Mouse (Mus musculus) G1E (cell line): Measurements from ENCODE around the gene Dapk1. TPM values are rescaled to one million over a fixed set of nuclear protein-coding genes. Genes with fewer than 3 reads are reported as not detected.

Source experiments
- ATAC-seq: 2 replicates; pipeline ENCODE4 v1.8.0; 2016; ENCODE audit warnings: mild to moderate bottlenecking; ENCODE audit not compliant: insufficient number of reproducible peaks, poor library complexity, low FRiP score, severe bottlenecking; ENCODE audit errors: extremely low read depth
- DNase-seq: peaks from one replicate; pipeline ENCODE4 v3.0.0; 2012; ENCODE audit warnings: low spot score
- H3K27me3 ChIP-seq: 2 replicates; pipeline ENCODE4 v1.6.1; 2012; ENCODE audit warnings: mild to moderate bottlenecking, low read length, inconsistent platforms; ENCODE audit not compliant: insufficient read depth
- H3K36me3 ChIP-seq: replicated peaks from 2 replicates; pipeline ENCODE3; 2012; ENCODE audit warnings: mild to moderate bottlenecking, inconsistent platforms
- H3K4me1 ChIP-seq: 2 replicates; pipeline ENCODE4 v1.6.1; 2012; ENCODE audit warnings: low read depth, low read length, inconsistent platforms, mixed read lengths; ENCODE audit not compliant: insufficient read depth
- H3K4me3 ChIP-seq: 2 replicates; pipeline ENCODE4 v1.5.1; 2012; ENCODE audit warnings: low read depth, mild to moderate bottlenecking, inconsistent platforms, low read length, moderate library complexity, mixed read lengths
- H3K9me3 ChIP-seq: replicated peaks from 2 replicates; pipeline ENCODE4 v1.6.1; 2012; ENCODE audit warnings: inconsistent platforms
- CTCF ChIP-seq: IDR thresholded peaks from 2 replicates; pipeline ENCODE4 v1.5.1; 2012; ENCODE audit warnings: low read depth, low read length, inconsistent platforms, mixed read lengths
- GATA1 ChIP-seq: IDR thresholded peaks from 2 replicates; pipeline ENCODE4 v1.6.1; 2012; ENCODE audit warnings: borderline replicate concordance, low read length, inconsistent platforms, mixed read lengths
- GATA2 ChIP-seq: IDR thresholded peaks from 2 replicates; pipeline ENCODE4 v1.6.1; 2012; ENCODE audit warnings: low read depth, low read length, inconsistent platforms, borderline replicate concordance
- POLR2AphosphoS5 ChIP-seq: IDR thresholded peaks from 2 replicates; pipeline ENCODE4 v1.6.1; 2012; ENCODE audit warnings: low read depth, low read length, inconsistent platforms; ENCODE audit not compliant: insufficient replicate concordance
- TAL1 ChIP-seq: conservative IDR thresholded peaks from 2 replicates; pipeline ENCODE4 v1.6.1; 2012; ENCODE audit warnings: low read depth, low read length, inconsistent platforms, mixed read lengths
- polyA plus RNA-seq: library from polyadenylated mRNA; stranded (reverse); fragments of >175 nt; gene quantifications from 2 replicates; pipeline ENCODE4 v1.2.3, GENCODE M21; 2012
- total RNA-seq, 2 experiments: library from RNA; stranded (forward) in 1 of 2; stranded (reverse) in 1 of 2; fragments of 200-1000 nt in 1 of 2; fragments of >200 nt in 1 of 2; fragmentation: Nextera tagmentation in 1 of 2; gene quantifications; 2 replicates each; pipeline ENCODE4 v1.2.3; 2014 to 2017

The Dapk1 gene
- total and polyA plus RNA-seq, 3 experiments = 0.05 TPM; not detected in 2

GRCm38 (mm10) chr13:60654017-60654565 is 52.3 kb downstream of the Dapk1 start:
- peaks cover 76% of the 10 kb centered on the region for H3K9me3 ChIP-seq
- H3K4me3 ChIP-seq = no peak overlapping the region
- DNase-seq (no peak), ATAC-seq (no peak)
- H3K36me3 ChIP-seq = no peaks in the 10 kb centered on the region
- no peaks in the 10 kb centered on the region for H3K27me3 ChIP-seq
- H3K4me1 ChIP-seq = no peaks in the 10 kb centered on the region
- TF ChIP-seq GATA1 = no peak

GRCm38 (mm10) chr13:60655246-60655645 is 53.5 kb downstream of the Dapk1 start:
- DNase-seq (no peak), ATAC-seq (no peak)
- no peaks in the 10 kb centered on the region for H3K4me1 ChIP-seq
- H3K27me3 ChIP-seq = no peaks in the 10 kb centered on the region
- TF ChIP-seq POLR2AphosphoS5 = no peak
- TF ChIP-seq CTCF = no peak
- no peak for TF ChIP-seq TAL1
- TF ChIP-seq GATA1 = no peak
- no peak for TF ChIP-seq GATA2
- H3K4me3 ChIP-seq = no peak overlapping the region
- no peaks in the 10 kb centered on the region for H3K36me3 ChIP-seq
- peaks cover 78% of the 10 kb centered on the region for H3K9me3 ChIP-seq

GRCm38 (mm10) chr13:60659600-60659999 is 57.9 kb downstream of the Dapk1 start:
- ATAC-seq (no peak), DNase-seq (no peak)
- TF ChIP-seq GATA1 (no peak), GATA2 (no peak)
- Histone ChIP-seq H3K4me3 (no peak overlapping the region), H3K4me1 (no peaks in the 10 kb centered on the region), H3K27me3 (no peaks in the 10 kb centered on the region), H3K9me3 (peaks cover 72% of the 10 kb centered on the region), H3K36me3 (no peaks in the 10 kb centered on the region)

GRCm38 (mm10) chr13:60660056-60660455 is 58.3 kb downstream of the Dapk1 start:
- H3K4me3 ChIP-seq = no peak overlapping the region

GRCm38 (mm10) chr13:60660711-60661261 is 59.0 kb downstream of the Dapk1 start:
- TF ChIP-seq GATA2 (no peak), POLR2AphosphoS5 (no peak), CTCF (no peak), GATA1 (no peak), TAL1 (no peak)
- no peaks in the 10 kb centered on the region for H3K36me3 ChIP-seq
- H3K4me1 ChIP-seq = no peaks in the 10 kb centered on the region
- H3K4me3 ChIP-seq = no peak overlapping the region
- no peaks in the 10 kb centered on the region for H3K27me3 ChIP-seq
- ATAC-seq = no peak
- H3K9me3 ChIP-seq = peaks cover 67% of the 10 kb centered on the region
- no peak for DNase-seq

More at GRCm38 (mm10) chr13:60660056-60660455, 58.3 kb downstream of the Dapk1 start:
- ATAC-seq (no peak), DNase-seq (no peak)
- no peak for TF ChIP-seq GATA1
- TF ChIP-seq GATA2 = no peak
- TF ChIP-seq POLR2AphosphoS5 = no peak
- Histone ChIP-seq H3K9me3 (peaks cover 70% of the 10 kb centered on the region), H3K4me1 (no peaks in the 10 kb centered on the region), H3K27me3 (no peaks in the 10 kb centered on the region), H3K36me3 (no peaks in the 10 kb centered on the region)

- Histone ChIP-seq H3K36me3 (no peaks in the 10 kb centered on the region), H3K4me1 (no peaks in the 10 kb centered on the region), H3K27me3 (no peaks in the 10 kb centered on the region), H3K9me3 (peaks cover 61% of the 10 kb centered on the region), H3K4me3 (no peak overlapping the region)
- DNase-seq = no peak
- ATAC-seq = no peak
- TF ChIP-seq TAL1 = no peak
- no peak for TF ChIP-seq GATA1
- no peak for TF ChIP-seq CTCF
- TF ChIP-seq POLR2AphosphoS5 = no peak
- TF ChIP-seq GATA2 = no peak
Observed at GRCm38 (mm10) chr13:60662493-60663177, 60.9 kb downstream of the Dapk1 start.

GRCm38 (mm10) chr13:60664058-60664457 is 62.3 kb downstream of the Dapk1 start:
- Histone ChIP-seq H3K4me3 (no peak overlapping the region), H3K27me3 (no peaks in the 10 kb centered on the region), H3K9me3 (peaks cover 70% of the 10 kb centered on the region), H3K4me1 (no peaks in the 10 kb centered on the region), H3K36me3 (no peaks in the 10 kb centered on the region)
- TF ChIP-seq GATA2 (no peak), POLR2AphosphoS5 (no peak), GATA1 (no peak), CTCF (no peak), TAL1 (no peak)
- ATAC-seq = no peak
- DNase-seq = no peak
